8 mouse cellular contexts compared by ENCODE assay signal in genomic region chr19:6663391-6663790, GRCm38 (mm10).
DNase-seq lines count a peak whose midpoint lies in the region; ATAC-seq lines count a peak whose summit lies in the region.

No protein-coding gene starts in this region.

- H3K36me3 ChIP-seq in liver, embryonic 12.5 days = no peaks in the 10 kb centered on the region
- no peaks in the 10 kb centered on the region for H3K36me3 ChIP-seq in limb, embryonic 12.5 days
- no peaks in the 10 kb centered on the region for H3K36me3 ChIP-seq in splenic B cell, adult 2 months (ENCODE audit: control insufficient read depth, insufficient read depth, low read length, poor library complexity, severe bottlenecking)

- H3K4me1 ChIP-seq in liver, embryonic 12.5 days = peaks cover 48% of the 10 kb centered on the region
- no peaks in the 10 kb centered on the region for H3K4me1 ChIP-seq in limb, embryonic 12.5 days (replicated peaks)

- ATAC-seq in liver, embryonic 12.5 days = no peak
- 0 out of 2 replicates have a peak, but pooled peaks have one; percentile 48 for ATAC-seq in limb, embryonic 12.5 days (ENCODE audit: insufficient number of reproducible peaks, insufficient read depth, low FRiP score, low TSS enrichment, low read depth)

- 0 out of 2 replicates have a peak, but pooled peaks cover 7% of the 10 kb centered on the region for H3K27me3 ChIP-seq in liver, embryonic 12.5 days (replicated peaks)
- H3K27me3 ChIP-seq in limb, embryonic 12.5 days = peaks cover 24% of the 10 kb centered on the region
- no peaks in the 10 kb centered on the region for H3K27me3 ChIP-seq in splenic B cell, adult 2 months (ENCODE audit: control insufficient read depth, insufficient read depth, low read length, poor library complexity, severe bottlenecking)

- peak; percentile 83 for DNase-seq in liver
- peak; percentile 77 for DNase-seq in embryo, embryonic 9.5 days (ENCODE audit: extremely low spot score)
- DNase-seq in gastrocnemius, postnatal 4 days (ENCODE audit: low spot score in 2 of 2) = peak; percentile 68 to 84
- peak; percentile 84 for DNase-seq in kidney, adult 9 months
- DNase-seq in natural killer cell, adult 2 months (ENCODE audit: low spot score in 2 of 2) = peak; percentile 47 to 65
- DNase-seq in splenic B cell, adult 2 months (ENCODE audit: low read depth, low spot score) = peak; percentile 78

- no peak overlapping the region for H3K4me3 ChIP-seq in liver, embryonic 12.5 days
- no peak overlapping the region for H3K4me3 ChIP-seq in limb, embryonic 12.5 days (replicated peaks)

- no peak overlapping the region for H3K27ac ChIP-seq in liver, embryonic 12.5 days
- no peak overlapping the region for H3K27ac ChIP-seq in limb, embryonic 12.5 days

- H3K4me2 ChIP-seq in liver, embryonic 12.5 days = no peak overlapping the region
- H3K4me2 ChIP-seq in limb, embryonic 12.5 days = no peak overlapping the region

- H3K9ac ChIP-seq in liver, embryonic 12.5 days = no peak overlapping the region
- no peak overlapping the region for H3K9ac ChIP-seq in limb, embryonic 12.5 days (replicated peaks)

- 4% methylated on average over 10 of the region's 10 CpGs for WGBS in liver, embryonic 12.5 days (ENCODE audit: insufficient replicate concordance)
- WGBS in limb, embryonic 12.5 days = 2% methylated on average over 10 of the region's 10 CpGs

- H3K9me3 ChIP-seq in liver, embryonic 12.5 days (replicated peaks) = no peaks in the 10 kb centered on the region
- H3K9me3 ChIP-seq in limb, embryonic 12.5 days = no peaks in the 10 kb centered on the region
